Mouse (Mus musculus): ENCODE results near the gene Lig4. TPM values are rescaled to one million over a fixed set of nuclear protein-coding genes. Genes with fewer than 3 reads are reported as not detected.

The Lig4 gene
- total RNA-seq (2023): 1 to 10 TPM; 2.5 to 3.6 TPM

GRCm38 (mm10) chr8:9977573-9978314 lies at the start of gene Lig4, which contains the start of gene Abhd13:
Gene Lig4, minus strand, starts transcription at chr8:9977686.
Gene Abhd13, plus strand, starts transcription at chr8:9977707.

DNA sequence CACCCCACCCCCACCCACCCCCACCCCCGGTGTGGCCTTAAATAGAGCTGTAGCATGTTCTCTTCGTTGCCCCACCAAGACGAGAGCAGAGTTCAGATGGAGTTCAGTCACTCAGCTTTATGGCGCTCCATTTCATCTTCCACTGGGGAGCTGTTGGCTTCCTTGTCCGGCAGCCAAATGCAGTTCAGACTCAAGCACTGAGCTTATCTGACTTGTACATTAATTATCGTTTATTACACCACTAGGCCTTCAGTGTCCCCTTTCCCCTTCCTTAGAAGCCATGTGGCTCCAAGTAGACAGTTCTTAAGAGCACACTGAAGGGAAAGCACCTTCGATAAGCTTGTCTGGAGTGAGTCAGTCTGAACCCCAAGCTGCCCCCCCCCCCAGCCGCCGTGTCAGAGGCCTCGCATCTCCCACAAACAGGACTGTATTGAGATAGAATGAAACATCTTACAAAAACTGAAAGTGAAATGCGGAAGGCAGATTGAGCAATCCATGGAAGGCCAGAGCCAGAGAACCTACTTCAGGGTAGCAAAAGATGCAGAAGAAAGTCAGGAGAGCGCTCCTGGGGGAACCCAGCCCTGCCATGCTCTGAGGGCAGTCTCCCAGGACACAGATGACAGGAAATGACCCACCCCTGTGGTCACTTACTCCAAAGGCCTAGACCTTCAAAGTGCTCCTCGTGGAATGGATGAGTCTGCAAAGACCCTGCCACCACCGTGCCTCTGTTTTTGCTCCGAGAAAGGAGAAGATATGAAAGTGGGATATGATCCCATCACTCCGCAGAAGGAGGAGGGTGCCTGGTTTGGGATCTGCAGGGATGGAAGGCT lies 28.9 kb upstream of the Lig4 start, which contains the start of gene Tnfsf13b:
Tnfsf13b (plus strand) TSS at position 312 of the 830 bp plus-strand sequence.

Other genes starting within 250 kb of the Lig4 start
- not detected for gene Fam155a, start 206.5 kb downstream of the Lig4 start, total RNA-seq (2023)
- not detected for gene Gm10217, start 113.4 kb downstream of the Lig4 start, total RNA-seq (2023)
- 10 to 100 TPM in 1 of 2 experiments, 1 to 10 TPM in 1; 9.6 to 11.6 TPM for gene Abhd13, start within 50 bp of the Lig4 start, total RNA-seq (2023)
- 10 to 100 TPM; 69.4 to 82.5 TPM for gene Tnfsf13b, start 28.8 kb upstream of the Lig4 start, total RNA-seq (2023)
- gene Myo16, start 176.2 kb upstream of the Lig4 start, total RNA-seq (2023): under 1 TPM; 0.13 to 0.20 TPM

All from neutrophil, adult 59 days (primary cell).